Comparison of ENCODE assay signal across 19 mouse cellular contexts in the genomic region with DNA sequence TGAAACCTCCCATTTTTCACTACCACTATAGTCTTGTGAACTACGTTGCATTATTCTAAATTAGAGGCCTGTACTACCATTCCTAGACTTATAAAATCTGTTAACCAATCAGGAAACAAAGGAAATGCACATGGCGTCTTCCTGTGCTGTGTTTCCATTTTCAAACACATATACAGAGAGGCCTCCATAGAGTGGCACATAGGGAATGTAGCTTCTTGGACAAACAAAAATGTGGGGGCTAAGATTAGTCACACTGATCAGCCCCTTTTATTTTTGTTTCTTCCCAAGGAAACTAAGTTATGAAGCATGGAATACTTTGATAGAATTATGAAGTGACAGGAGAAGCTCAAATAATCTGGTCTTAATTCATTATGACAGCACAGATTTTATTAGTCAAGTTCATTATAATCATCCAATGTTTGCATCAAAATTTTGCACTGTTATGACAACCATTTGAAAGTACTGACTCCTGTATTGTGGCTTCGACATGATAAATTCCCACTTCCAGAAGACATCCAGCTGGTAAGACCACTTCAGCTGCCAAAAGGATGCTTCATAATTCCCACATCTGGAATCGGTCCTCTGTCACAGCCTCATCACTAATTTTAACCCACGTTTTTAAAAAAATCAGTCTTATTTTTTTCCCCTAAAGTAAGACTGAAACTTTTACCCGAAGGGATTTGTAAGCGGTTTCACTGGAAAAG.
A peak's percentile ranks its signal among the peaks of the same experiment; 100 is the strongest.
DNase-seq lines count a peak whose midpoint lies in the region; ATAC-seq and TF ChIP-seq lines count a peak whose summit lies in the region.
"Had no signal": no experiment of that assay in that cellular context is flagged by ENCODE, and none has a peak within 500 bp of the region (broad histone marks: within the 10 kb centered on the region; RNA-seq: fewer than 3 reads in every experiment).

No protein-coding gene starts in this region.

- H3K9me3 ChIP-seq in lung, embryonic 14.5 days (ENCODE audit: low read depth, low read length) = no peaks in the 10 kb centered on the region
- H3K9me3 ChIP-seq: embryonic facial prominence, embryonic 15.5 days; forebrain, embryonic 15.5 days; heart, embryonic 10.5 days; hindbrain, embryonic 10.5 days had no signal

- H3K36me3 ChIP-seq in lung, embryonic 14.5 days (ENCODE audit: insufficient read depth) = no peaks in the 10 kb centered on the region
- H3K36me3 ChIP-seq: embryonic facial prominence, embryonic 15.5 days; forebrain, embryonic 15.5 days; heart, embryonic 10.5 days; hindbrain, embryonic 10.5 days had no signal

- H3K9ac ChIP-seq in lung, embryonic 14.5 days = no peak overlapping the region
- H3K9ac ChIP-seq: embryonic facial prominence, embryonic 15.5 days; forebrain, embryonic 15.5 days; hindbrain, embryonic 14.5 days had no signal

- H3K4me3 ChIP-seq in lung, embryonic 14.5 days (ENCODE audit: low read depth, low read length) = no peak overlapping the region
- H3K4me3 ChIP-seq in embryonic fibroblast, embryonic 13.5 days (ENCODE audit: insufficient read depth, low read length) = no peak overlapping the region
- H3K4me3 ChIP-seq: embryonic facial prominence, embryonic 15.5 days; forebrain, embryonic 15.5 days; heart, embryonic 10.5 days; hindbrain, embryonic 10.5 days had no signal

- H3K27ac ChIP-seq in lung, embryonic 14.5 days (ENCODE audit: low read depth) = no peak overlapping the region
- H3K27ac ChIP-seq in embryonic fibroblast, embryonic 13.5 days (ENCODE audit: insufficient read depth, low read length) = peak overlapping the region; percentile 76
- H3K27ac ChIP-seq: embryonic facial prominence, embryonic 15.5 days; forebrain, embryonic 15.5 days; heart, embryonic 10.5 days; hindbrain, embryonic 10.5 days; hindbrain, embryonic 14.5 days had no signal

- no peak overlapping the region for H3K4me2 ChIP-seq in lung, embryonic 14.5 days
- H3K4me2 ChIP-seq: embryonic facial prominence, embryonic 15.5 days; forebrain, embryonic 15.5 days; hindbrain, embryonic 14.5 days had no signal

- H3K27me3 ChIP-seq in lung, embryonic 14.5 days (ENCODE audit: insufficient read depth, low read length) = no peaks in the 10 kb centered on the region
- H3K27me3 ChIP-seq: embryonic facial prominence, embryonic 15.5 days; forebrain, embryonic 15.5 days had no signal

- TF ChIP-seq CTCF in lung, embryonic 14.5 days (IDR thresholded peaks at IDR 0.05; ENCODE audit: low read depth) = no peak
- TF ChIP-seq CTCF in embryonic fibroblast, embryonic 13.5 days (IDR thresholded peaks at IDR 0.05; ENCODE audit: borderline replicate concordance, insufficient read depth, low read length) = no peak

- DNase-seq in lung, embryonic 14.5 days = peak; percentile 82
- no peak for DNase-seq in lung, postnatal 14 days
- peak; percentile 6 for DNase-seq in 3134 (ENCODE audit: extremely low read depth, insufficient read length, low spot score)
- peak; percentile 43 for DNase-seq in lung, postnatal 25 days (ENCODE audit: low spot score)
- DNase-seq in thymus, postnatal 4 days = no peak
- DNase-seq in cerebellum, adult 11 months = no peak
- DNase-seq: adrenal gland, postnatal 10 days; cerebellum, adult 11-12 months; cerebellum, adult 9-10 months; cerebellum, postnatal 36 days; gastrocnemius, postnatal 36 days; heart, adult 11 months; heart, postnatal 14 days had no signal

- WGBS in lung, embryonic 14.5 days = 49% methylated on average over 7 of the region's 7 CpGs

- no peaks in the 10 kb centered on the region for H3K4me1 ChIP-seq in lung, embryonic 14.5 days (ENCODE audit: insufficient read depth)
- peaks cover 8% of the 10 kb centered on the region for H3K4me1 ChIP-seq in embryonic fibroblast, embryonic 13.5 days (ENCODE audit: control insufficient read depth, insufficient read depth, low read length)
- H3K4me1 ChIP-seq: forebrain, embryonic 15.5 days; heart, embryonic 10.5 days; hindbrain, embryonic 10.5 days had no signal

- TF ChIP-seq POLR2A in embryonic fibroblast, embryonic 13.5 days (IDR thresholded peaks at IDR 0.05; ENCODE audit: low read depth, low read length) = no peak

- ATAC-seq in lung, embryonic 14.5 days (ENCODE audit: insufficient read depth) = peak; percentile 93
- ATAC-seq: forebrain, embryonic 15.5 days had no signal

Comparison
In these comparisons a context has a peak if more than half of its experiments do, and no peak if none do; other contexts are left out.
1. DNase-seq: peak in lung, embryonic 14.5 days (single experiment), 3134 (single experiment) and lung, postnatal 25 days (single experiment); none in lung, postnatal 14 days (single experiment), thymus, postnatal 4 days (single experiment) and cerebellum, adult 11 months (single experiment).